Mouse (Mus musculus) gastrocnemius, adult 2 months (tissue): ENCODE results near the gene Snrpe. TPM values are rescaled to one million over a fixed set of nuclear protein-coding genes. Genes with fewer than 3 reads are reported as not detected.

Experiments used
- DNase-seq: peaks from one replicate; pipeline ENCODE4 v3.0.0; 2022
- H3K27ac ChIP-seq: fragments of 200-600 bp; 2 replicates; pipeline ENCODE4 v1.8.1; 2022; ENCODE audit warnings: mild to moderate bottlenecking
- H3K4me3 ChIP-seq: fragments of 200-600 bp; 2 replicates; pipeline ENCODE4 v1.8.1; 2022; ENCODE audit warnings: mild to moderate bottlenecking, moderate library complexity
- CTCF ChIP-seq: fragments of 200-600 bp; IDR thresholded peaks from 2 replicates; pipeline ENCODE4 v1.8.1; 2022; ENCODE audit warnings: antibody characterized with exemption, mild to moderate bottlenecking, moderate library complexity
- intact Hi-C: fragments of 180-260 bp; cut with DNase I; formaldehyde crosslinking; loops from one replicate; pipeline ENCODE4 v1.15.1; 2025
- long read RNA-seq, 2 experiments: library from polyadenylated mRNA; stranded (forward); transcript quantifications; one replicate each; pipeline ENCODE4 v2.0.0; 2021
- total RNA-seq, 2 experiments: library from RNA; stranded (reverse); gene quantifications; 2 replicates each; pipeline ENCODE4 v1.2.3; 2021

Gene Snrpe
- 10 to 100 TPM; 42.9 to 63.3 TPM for total RNA-seq
- long read RNA-seq, experiment 1, transcript Snrpe-204 (5 exons, 503 nt): major isoform, 32 of 35 reads
- long read RNA-seq, experiment 1, partial matches to known transcripts: 1 of 35 reads
- long read RNA-seq, experiment 1, other reads (novel, unspliced or antisense): 1 of 35 reads
- long read RNA-seq, experiment 2, transcript Snrpe-204 (5 exons, 503 nt): major isoform, 42 of 47 reads
- long read RNA-seq, experiment 2, partial matches to known transcripts: 3 of 47 reads
- long read RNA-seq, experiment 2, other reads (novel, unspliced or antisense): 1 of 47 reads

GRCm38 (mm10) chr1:133609771-133610502, at the start of gene Snrpe:
TSS of gene Snrpe (minus strand) at chr1:133610291.
- Histone ChIP-seq H3K4me3 (peak within 1 kb of the TSS; percentile 92), H3K27ac (peak within 1 kb of the TSS; percentile 95)
- DNase-seq: peak; percentile 98
- TF ChIP-seq CTCF: peak; percentile 98
- intact Hi-C loops: loop anchor here (1.0 to 10.0 kb wide), 4 partner anchors 228 to 465 kb away; no protein-coding TSS in a partner anchor

- Histone ChIP-seq H3K4me3 (peak overlapping the region; percentile 94), H3K27ac (peak overlapping the region; percentile 97)
- TF ChIP-seq CTCF: no peak
- DNase-seq: no peak
- intact Hi-C loops: no loop called here
These were observed 48.8 kb upstream of the Snrpe start for GRCm38 (mm10) chr1:133658878-133659277.

GRCm38 (mm10) chr1:133656811-133657210, 46.7 kb upstream of the Snrpe start:
- no peak for DNase-seq
- TF ChIP-seq CTCF: no peak
- H3K4me3 ChIP-seq: peak overlapping the region; percentile 94
- peak overlapping the region; percentile 55 for H3K27ac ChIP-seq
- intact Hi-C loops: no loop called here

- H3K4me3 ChIP-seq: no peak overlapping the region
- no peak for DNase-seq
- intact Hi-C loops: no loop called here
- no peak for TF ChIP-seq CTCF
- H3K27ac ChIP-seq: no peak overlapping the region
These were observed 42.9 kb upstream of the Snrpe start for GRCm38 (mm10) chr1:133653033-133653432.

- Histone ChIP-seq H3K4me3 (no peak overlapping the region), H3K27ac (no peak overlapping the region)
- intact Hi-C loops: no loop called here
- DNase-seq: no peak
- no peak for TF ChIP-seq CTCF
These were observed 40.4 kb upstream of the Snrpe start for GRCm38 (mm10) chr1:133650288-133651055.

GRCm38 (mm10) chr1:133645652-133646051, 35.6 kb upstream of the Snrpe start:
- intact Hi-C loops: loop anchor here (2.0 kb wide), 1 partner anchor 15 kb away; the partner anchor contains the start of genes Gm38394 and Zbed6
- no peak for TF ChIP-seq CTCF
- DNase-seq: no peak
- Histone ChIP-seq H3K4me3 (peak overlapping the region; percentile 21), H3K27ac (peak overlapping the region; percentile 84)

- no peak for TF ChIP-seq CTCF
- DNase-seq: no peak
- H3K4me3 ChIP-seq: no peak overlapping the region
- H3K27ac ChIP-seq: no peak overlapping the region
- intact Hi-C loops: no loop called here
These were observed 31.1 kb upstream of the Snrpe start for GRCm38 (mm10) chr1:133641163-133641562.

DNA sequence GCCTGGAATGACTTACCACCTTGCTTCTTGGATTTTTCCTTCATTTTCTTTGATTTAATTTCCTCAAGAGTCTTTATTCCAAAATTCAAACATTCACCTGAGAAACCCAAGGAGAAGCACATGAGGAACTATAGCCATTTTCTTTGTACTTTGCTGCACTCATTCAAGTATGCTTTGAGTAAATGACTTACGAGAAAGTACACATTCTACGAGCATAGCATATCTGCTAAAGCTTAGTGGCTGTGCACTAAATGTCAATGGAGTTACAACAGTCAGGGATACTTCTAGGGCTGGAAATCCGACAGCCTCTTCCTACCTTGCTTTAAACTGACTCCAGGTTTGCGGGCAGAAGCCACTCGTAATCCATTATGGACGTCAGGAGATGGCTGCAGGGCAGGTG, 28.4 kb upstream of the Snrpe start:
- Histone ChIP-seq H3K4me3 (no peak overlapping the region), H3K27ac (no peak overlapping the region)
- no peak for DNase-seq
- intact Hi-C loops: no loop called here
- no peak for TF ChIP-seq CTCF

GRCm38 (mm10) chr1:133632168-133632567, 22.1 kb upstream of the Snrpe start:
- H3K27ac ChIP-seq: no peak overlapping the region
- intact Hi-C loops: loop anchor here (1.0 kb wide), 1 partner anchor 84 kb away; no protein-coding TSS in a partner anchor
- H3K4me3 ChIP-seq: no peak overlapping the region
- DNase-seq: no peak
- peak; percentile 63 for TF ChIP-seq CTCF

- H3K4me3 ChIP-seq: no peak overlapping the region
- no peak overlapping the region for H3K27ac ChIP-seq
- no peak for DNase-seq
- intact Hi-C loops: no loop called here
- no peak for TF ChIP-seq CTCF
These were observed 15.0 kb upstream of the Snrpe start for GRCm38 (mm10) chr1:133625052-133625451.

GRCm38 (mm10) chr1:133618311-133618710, 8.2 kb upstream of the Snrpe start:
- no peak for DNase-seq
- Histone ChIP-seq H3K4me3 (no peak overlapping the region), H3K27ac (no peak overlapping the region)
- no peak for TF ChIP-seq CTCF
- intact Hi-C loops: loop anchor here (10.0 kb wide), 2 partner anchors 444 to 474 kb away; no protein-coding TSS in a partner anchor

DNA sequence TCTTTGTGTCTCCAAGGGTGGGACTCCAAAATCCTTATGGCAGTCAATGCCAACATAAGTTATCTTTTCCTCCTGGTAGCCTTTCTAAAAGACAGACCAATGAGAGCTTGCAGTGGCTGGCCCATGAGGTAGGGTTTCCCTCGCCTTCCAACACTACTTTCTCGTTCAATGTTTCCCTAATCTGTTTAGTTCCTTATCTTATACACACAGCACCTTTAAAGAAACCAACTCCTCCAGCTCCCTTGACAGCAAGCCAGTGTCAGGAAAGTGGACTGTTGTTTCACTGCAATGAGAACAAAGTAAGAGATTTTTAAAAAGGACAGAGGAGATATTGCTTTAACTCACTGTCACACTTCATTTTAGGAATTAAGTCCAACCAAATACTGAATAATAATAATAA, 7.8 kb upstream of the Snrpe start:
- no peak for DNase-seq
- intact Hi-C loops: loop anchor here (10.0 kb wide), 2 partner anchors 443 to 473 kb away; no protein-coding TSS in a partner anchor
- Histone ChIP-seq H3K4me3 (no peak overlapping the region), H3K27ac (no peak overlapping the region)
- no peak for TF ChIP-seq CTCF
